Mouse (Mus musculus): ENCODE results near the gene Nsd2.

GRCm38 (mm10) chr5:33816008-33816725 lies 4.4 kb upstream of the Nsd2 start:
- TF ChIP-seq ZNF384 (IDR thresholded peaks at IDR 0.05; ENCODE audit: low read depth, low read length), result no peak
- TF ChIP-seq CHD2 (IDR thresholded peaks at IDR 0.05; ENCODE audit: low read depth, low read length), result no peak
- TF ChIP-seq HCFC1 (IDR thresholded peaks at IDR 0.05; ENCODE audit: borderline replicate concordance, insufficient read depth, low read length), result no peak
- TF ChIP-seq MAFK (IDR thresholded peaks at IDR 0.05; ENCODE audit: insufficient read depth, low read depth, low read length), result no peak
- TF ChIP-seq ZC3H11A (IDR thresholded peaks at IDR 0.05; ENCODE audit: borderline replicate concordance, low read depth, low read length), result no peak

Measured in ES-E14 (cell line).